Mouse (Mus musculus) neural tube, embryonic 12.5 days (tissue): ENCODE data around the gene Slc15a1. TPM values are rescaled to one million over a fixed set of nuclear protein-coding genes. Genes with fewer than 3 reads are reported as not detected.

Source experiments
- ATAC-seq: fragments of 200-750 bp; cut with Nextera tagmentation; 2 replicates; pipeline ENCODE4 v1.8.0; 2017; ENCODE audit warnings: low read depth, mild to moderate bottlenecking, moderate TSS enrichment, moderate library complexity; ENCODE audit not compliant: low FRiP score
- H3K27ac ChIP-seq: fragments of 300-500 bp; sonication (generic); 2 replicates; pipeline ENCODE4 v1.5.1; 2016
- H3K27me3 ChIP-seq: fragments of 300-500 bp; sonication (generic); replicated peaks from 2 replicates; pipeline ENCODE4 v1.6.1; 2016; ENCODE audit warnings: mild to moderate bottlenecking
- H3K36me3 ChIP-seq: fragments of 300-500 bp; sonication (generic); 2 replicates; pipeline ENCODE4 v1.6.1; 2016; ENCODE audit warnings: mild to moderate bottlenecking
- H3K4me1 ChIP-seq: fragments of 300-500 bp; sonication (generic); 2 replicates; pipeline ENCODE4 v1.6.1; 2016
- H3K4me2 ChIP-seq: fragments of 300-500 bp; sonication (generic); replicated peaks from 2 replicates; pipeline ENCODE4 v1.6.1; 2016; ENCODE audit warnings: mild to moderate bottlenecking
- H3K4me3 ChIP-seq: fragments of 300-500 bp; sonication (generic); 2 replicates; pipeline ENCODE4 v1.5.1; 2016
- H3K9ac ChIP-seq: fragments of 300-500 bp; sonication (generic); 2 replicates; pipeline ENCODE4 v1.6.1; 2016; ENCODE audit warnings: mild to moderate bottlenecking
- H3K9me3 ChIP-seq: fragments of 300-500 bp; sonication (generic); 2 replicates; pipeline ENCODE4 v1.6.1; 2016; ENCODE audit warnings: mild to moderate bottlenecking
- WGBS: fragments of 180-500 bp; shearing (Covaris S2); methylation state at CpG from one replicate; pipeline ENCODE4 v1.1.7; 2016; 5-methylcytosine and 5-hydroxymethylcytosine counted together
- polyA plus RNA-seq: library from polyadenylated mRNA; unstranded; fragments of >200 nt; fragmentation: Nextera tagmentation; extraction: Ambion mirVana; gene quantifications from 2 replicates; pipeline ENCODE4 v1.2.1, GENCODE M21; 2016

The Slc15a1 gene
- polyA plus RNA-seq, 1 experiment from 2014 or later, result not detected

DNA sequence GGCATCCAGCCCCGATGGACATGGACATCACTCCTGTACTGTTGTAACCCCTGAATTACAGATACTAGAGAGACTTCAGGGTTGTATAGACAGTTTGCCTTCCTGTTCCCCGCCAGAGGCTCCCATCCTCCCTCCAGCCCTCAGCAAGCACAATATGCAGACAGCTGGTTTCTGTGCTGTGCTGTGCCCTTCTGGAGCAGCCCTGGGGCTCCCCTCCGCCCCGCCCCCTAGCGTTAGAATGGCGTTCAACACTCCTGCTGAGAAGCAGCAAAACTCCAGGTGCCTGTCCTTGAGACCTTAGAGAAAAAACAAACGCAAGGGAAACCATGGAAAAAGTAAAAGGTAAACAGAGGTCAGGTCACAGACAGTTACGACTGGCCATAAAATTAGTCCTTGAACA, 59.9 kb downstream of the Slc15a1 start:
- Histone ChIP-seq H3K4me2 (no peak overlapping the region), H3K27ac (no peak overlapping the region), H3K9ac (no peak overlapping the region), H3K4me1 (no peaks in the 10 kb centered on the region), H3K9me3 (no peaks in the 10 kb centered on the region), H3K4me3 (no peak overlapping the region), H3K27me3 (no peaks in the 10 kb centered on the region), H3K36me3 (no peaks in the 10 kb centered on the region)
- WGBS, result 18% methylated on average over 8 of the region's 8 CpGs
- 0 out of 2 replicates have a peak, but pooled peaks have one; percentile 42 for ATAC-seq

DNA sequence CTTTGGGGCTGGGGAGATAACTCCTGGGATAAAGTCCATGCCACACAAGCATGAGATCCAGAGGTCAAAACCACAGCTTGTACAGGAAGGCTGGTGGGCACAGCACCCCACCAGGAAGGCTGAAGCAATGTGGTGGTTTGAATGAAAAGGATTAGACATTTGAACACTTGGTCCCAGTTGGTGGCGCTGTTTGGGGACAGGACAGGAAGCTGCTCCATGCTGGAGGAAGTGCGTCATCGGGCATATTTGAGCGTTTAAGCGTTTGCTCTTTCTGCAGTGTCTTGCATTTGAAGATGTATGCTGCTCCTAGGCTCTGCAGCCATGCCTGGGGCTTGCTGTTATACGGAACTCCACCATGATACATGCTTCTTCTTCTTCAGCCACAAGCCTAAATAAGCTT, 64.2 kb downstream of the Slc15a1 start:
- no peak for ATAC-seq
- Histone ChIP-seq H3K9ac (no peak overlapping the region), H3K36me3 (no peaks in the 10 kb centered on the region), H3K4me3 (no peak overlapping the region), H3K9me3 (no peaks in the 10 kb centered on the region), H3K4me1 (no peaks in the 10 kb centered on the region), H3K4me2 (no peak overlapping the region), H3K27ac (no peak overlapping the region), H3K27me3 (no peaks in the 10 kb centered on the region)
- WGBS, result 92% methylated on average over 6 of the region's 6 CpGs

DNA sequence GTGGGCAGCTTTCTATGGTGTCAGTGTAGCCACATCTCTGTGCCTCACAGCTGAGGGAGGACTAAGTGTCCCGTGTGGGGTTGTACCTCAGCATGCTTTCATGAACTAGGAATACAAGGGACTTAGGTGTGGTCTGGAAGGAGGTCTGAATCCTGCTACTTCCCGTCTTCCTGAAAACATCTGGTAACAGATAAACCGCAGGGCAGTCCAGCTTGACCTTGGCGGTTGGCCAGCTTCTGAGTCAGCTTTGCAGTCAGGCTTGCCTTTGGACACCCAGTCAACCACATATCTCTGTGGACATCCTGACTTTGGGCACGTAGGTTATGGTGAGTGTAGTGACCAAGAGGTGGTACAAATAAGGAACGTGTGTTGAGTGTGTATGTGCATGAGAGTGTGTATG, 68.0 kb downstream of the Slc15a1 start:
- no peak overlapping the region for H3K4me3 ChIP-seq
- no peak overlapping the region for H3K4me2 ChIP-seq
- H3K9ac ChIP-seq, result no peak overlapping the region
- H3K36me3 ChIP-seq, result no peaks in the 10 kb centered on the region
- WGBS, result 83% methylated on average over 6 of the region's 6 CpGs
- no peaks in the 10 kb centered on the region for H3K4me1 ChIP-seq
- H3K9me3 ChIP-seq, result no peaks in the 10 kb centered on the region
- no peaks in the 10 kb centered on the region for H3K27me3 ChIP-seq
- no peak for ATAC-seq
- no peak overlapping the region for H3K27ac ChIP-seq

DNA sequence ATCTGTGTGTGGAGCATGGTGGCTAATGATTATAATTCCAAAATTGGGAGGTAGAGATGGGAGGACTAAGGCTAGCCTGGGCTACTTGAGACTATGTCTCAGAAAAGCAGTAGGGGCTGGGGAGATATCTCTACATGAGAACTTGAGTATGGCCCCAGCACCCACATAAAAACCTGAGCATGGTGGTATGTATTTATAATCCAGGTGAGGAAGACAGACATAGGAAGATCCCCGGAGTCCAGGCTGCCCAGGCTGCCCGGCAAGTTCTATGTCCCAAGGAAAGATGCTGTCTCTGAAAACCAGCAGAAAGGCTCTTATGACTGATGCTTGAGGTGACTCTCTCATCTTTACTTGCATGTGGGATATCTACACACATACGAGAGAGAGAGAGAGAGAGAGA, 68.6 kb downstream of the Slc15a1 start:
- WGBS, result 94% methylated on average over 3 of the region's 3 CpGs
- ATAC-seq, result no peak
- Histone ChIP-seq H3K4me3 (no peak overlapping the region), H3K27ac (no peak overlapping the region), H3K36me3 (no peaks in the 10 kb centered on the region), H3K9ac (no peak overlapping the region), H3K9me3 (no peaks in the 10 kb centered on the region), H3K4me1 (no peaks in the 10 kb centered on the region), H3K27me3 (no peaks in the 10 kb centered on the region), H3K4me2 (no peak overlapping the region)

DNA sequence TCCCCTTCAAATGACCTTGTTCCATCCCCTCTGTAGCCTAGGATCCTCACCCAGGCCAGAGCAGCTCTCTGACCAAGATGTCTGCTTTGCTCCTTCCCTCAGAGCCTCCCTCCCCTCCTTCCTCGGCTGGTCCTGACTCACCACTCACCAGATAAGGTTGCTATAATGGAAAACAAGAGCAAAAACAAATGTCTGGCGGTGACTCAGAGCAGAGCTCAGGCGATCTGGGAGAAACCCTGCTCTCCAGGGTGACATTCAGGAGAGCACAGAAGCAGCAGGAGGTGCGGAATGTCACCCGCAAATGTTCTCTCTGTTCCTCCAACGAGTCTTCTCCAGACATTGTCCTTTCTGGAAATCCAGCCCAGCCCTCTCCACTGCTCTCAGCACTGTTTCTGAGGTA, 69.3 kb downstream of the Slc15a1 start:
- WGBS, result 55% methylated on average over 6 of the region's 6 CpGs
- no peak for ATAC-seq
- Histone ChIP-seq H3K9ac (no peak overlapping the region), H3K27me3 (no peaks in the 10 kb centered on the region), H3K4me1 (no peaks in the 10 kb centered on the region), H3K9me3 (no peaks in the 10 kb centered on the region), H3K27ac (no peak overlapping the region), H3K4me3 (no peak overlapping the region), H3K4me2 (no peak overlapping the region), H3K36me3 (no peaks in the 10 kb centered on the region)

DNA sequence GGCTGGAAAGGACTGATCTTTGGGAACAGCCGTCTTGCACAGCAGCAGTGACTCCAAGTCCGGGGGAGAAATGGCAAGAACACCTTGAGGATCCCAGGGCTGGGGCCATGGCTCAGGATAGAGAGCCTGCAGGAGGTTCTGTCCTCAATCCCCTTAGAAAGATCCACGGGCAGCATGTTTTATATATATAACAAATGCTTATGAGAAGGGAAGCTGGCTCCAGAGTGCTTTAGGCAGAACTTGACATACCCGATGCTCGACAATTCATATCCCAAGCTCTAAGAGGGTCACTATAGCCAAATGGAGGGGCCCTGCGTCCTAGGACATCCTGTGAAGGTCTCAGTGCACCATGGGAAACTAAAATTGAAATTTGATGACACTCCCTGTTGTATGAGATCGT, 73.8 kb downstream of the Slc15a1 start:
- Histone ChIP-seq H3K27me3 (no peaks in the 10 kb centered on the region), H3K36me3 (no peaks in the 10 kb centered on the region), H3K4me1 (no peaks in the 10 kb centered on the region), H3K9ac (no peak overlapping the region), H3K27ac (no peak overlapping the region), H3K4me2 (no peak overlapping the region), H3K9me3 (no peaks in the 10 kb centered on the region), H3K4me3 (no peak overlapping the region)
- ATAC-seq, result no peak
- 83% methylated on average over 7 of the region's 7 CpGs for WGBS

DNA sequence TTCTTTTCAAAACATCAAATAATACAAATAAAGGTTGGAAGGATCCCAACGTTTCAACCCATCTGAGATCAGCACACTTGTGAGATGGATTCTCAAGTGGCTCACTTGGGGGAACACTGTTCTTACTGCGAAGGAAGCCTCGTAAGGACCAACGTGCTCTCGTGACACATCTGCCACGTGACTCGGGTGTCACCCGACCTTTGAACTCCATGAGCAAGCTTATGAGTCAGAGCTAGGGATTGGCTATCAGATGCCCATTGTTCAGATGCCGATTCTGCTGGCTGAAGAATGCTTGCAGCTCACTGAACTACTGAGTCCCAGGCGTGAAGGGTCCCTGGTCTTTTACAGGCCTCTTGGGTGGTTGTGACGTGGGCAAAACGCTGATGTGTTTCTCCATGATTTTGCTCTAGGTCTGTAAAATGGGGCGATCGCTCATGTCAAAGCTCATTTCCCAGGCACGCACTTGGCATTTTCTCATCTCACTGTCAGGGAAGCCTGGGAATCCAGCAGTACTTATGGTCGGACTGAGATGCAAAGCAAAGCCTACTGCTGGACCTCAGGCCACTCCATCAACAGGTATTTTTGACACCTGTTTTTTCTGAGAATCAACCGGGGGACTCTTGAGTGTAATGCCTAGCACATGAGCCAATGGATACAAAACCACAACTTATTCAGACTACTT, 75.1 kb downstream of the Slc15a1 start:
- WGBS, result 84% methylated on average over 17 of the region's 17 CpGs
- Histone ChIP-seq H3K36me3 (no peaks in the 10 kb centered on the region), H3K4me2 (no peak overlapping the region), H3K4me1 (no peaks in the 10 kb centered on the region), H3K27ac (no peak overlapping the region), H3K9ac (no peak overlapping the region), H3K9me3 (no peaks in the 10 kb centered on the region), H3K27me3 (no peaks in the 10 kb centered on the region), H3K4me3 (no peak overlapping the region)
- ATAC-seq, result no peak

DNA sequence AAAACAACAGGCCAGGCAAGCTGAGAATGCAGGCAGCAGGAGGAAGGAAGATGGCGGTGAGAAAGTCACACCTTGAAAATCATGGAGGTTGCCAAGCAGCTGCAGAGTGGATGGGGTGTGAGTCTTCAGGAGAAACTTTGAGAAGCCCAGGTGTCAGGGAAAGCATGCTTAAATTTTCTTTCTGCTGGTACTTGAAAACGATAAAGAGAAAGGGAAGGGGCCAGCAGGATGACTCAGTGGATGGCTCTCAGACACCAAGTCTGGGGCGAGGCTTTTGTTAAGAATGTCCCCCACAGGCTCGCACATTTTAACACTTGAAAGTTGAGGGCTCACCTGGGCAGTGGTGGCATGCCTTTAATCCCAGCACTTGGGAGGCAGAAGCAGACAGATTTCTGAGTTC, 76.9 kb downstream of the Slc15a1 start:
- no peak overlapping the region for H3K4me3 ChIP-seq
- no peaks in the 10 kb centered on the region for H3K4me1 ChIP-seq
- H3K36me3 ChIP-seq, result no peaks in the 10 kb centered on the region
- no peak overlapping the region for H3K27ac ChIP-seq
- no peaks in the 10 kb centered on the region for H3K9me3 ChIP-seq
- H3K4me2 ChIP-seq, result no peak overlapping the region
- H3K27me3 ChIP-seq, result no peaks in the 10 kb centered on the region
- WGBS, result 89% methylated on average over 4 of the region's 4 CpGs
- ATAC-seq, result no peak
- no peak overlapping the region for H3K9ac ChIP-seq

DNA sequence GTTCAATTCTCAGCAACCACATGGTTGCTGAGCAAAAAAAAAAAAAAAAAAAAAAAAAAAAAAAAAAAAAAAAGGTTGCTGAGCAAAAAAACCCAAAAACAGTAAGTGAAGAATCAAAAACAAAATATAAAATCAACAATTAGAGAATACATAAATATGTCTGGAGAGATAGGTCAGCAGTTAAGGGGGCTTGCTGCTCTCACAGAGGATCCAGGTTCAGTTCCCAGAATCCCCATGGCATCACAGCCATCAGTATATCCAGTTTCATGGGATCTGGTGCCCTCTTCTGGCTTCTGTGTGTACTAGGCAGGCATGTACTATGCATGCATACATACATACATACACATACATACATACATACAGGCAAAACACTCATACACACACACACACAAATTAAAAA, 78.3 kb downstream of the Slc15a1 start:
- Histone ChIP-seq H3K27ac (no peak overlapping the region), H3K4me3 (no peak overlapping the region), H3K36me3 (no peaks in the 10 kb centered on the region), H3K4me2 (no peak overlapping the region), H3K9me3 (no peaks in the 10 kb centered on the region), H3K4me1 (no peaks in the 10 kb centered on the region), H3K27me3 (no peaks in the 10 kb centered on the region), H3K9ac (no peak overlapping the region)
- no peak for ATAC-seq

DNA sequence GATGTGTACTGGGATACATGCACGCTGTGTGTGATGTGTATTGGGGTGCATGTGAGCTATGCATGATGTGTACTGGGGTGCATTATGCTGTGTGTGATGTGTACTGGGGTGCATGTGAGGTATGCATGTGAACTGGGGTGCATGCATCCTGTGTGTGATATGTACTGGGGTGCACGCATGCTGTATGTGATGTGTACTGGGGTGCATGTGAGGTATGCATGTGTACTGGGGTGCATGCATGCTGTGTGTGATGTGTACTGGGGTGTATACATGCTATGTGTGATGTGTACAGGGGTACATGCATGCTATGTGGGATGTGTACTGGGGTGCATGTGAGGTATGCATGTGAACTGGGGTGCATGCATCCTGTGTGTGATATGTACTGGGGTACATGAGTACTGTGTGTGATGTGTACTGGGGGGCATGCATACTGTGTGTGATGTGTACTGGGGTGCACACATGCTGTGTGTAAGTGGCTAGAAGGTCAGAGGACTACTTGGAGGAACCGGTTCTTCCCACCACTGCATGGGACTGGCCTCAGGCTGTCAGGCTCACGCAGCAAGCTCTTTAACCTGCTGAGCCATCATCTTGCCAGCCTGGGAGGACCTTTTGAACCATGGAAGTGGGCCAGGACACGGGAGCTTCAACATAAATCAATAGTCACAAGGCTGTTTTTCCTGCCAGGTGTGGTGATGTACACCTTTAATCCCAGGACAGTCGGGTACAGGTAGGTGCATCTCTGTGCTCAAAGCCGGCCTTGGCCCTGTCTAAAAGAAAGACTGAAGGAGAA, 79.9 kb downstream of the Slc15a1 start:
- no peak overlapping the region for H3K9ac ChIP-seq
- no peaks in the 10 kb centered on the region for H3K36me3 ChIP-seq
- WGBS, result 79% methylated on average over 7 of the region's 7 CpGs
- ATAC-seq, result no peak
- no peak overlapping the region for H3K4me2 ChIP-seq
- no peak overlapping the region for H3K4me3 ChIP-seq
- no peak overlapping the region for H3K27ac ChIP-seq
- H3K9me3 ChIP-seq, result no peaks in the 10 kb centered on the region
- H3K27me3 ChIP-seq, result no peaks in the 10 kb centered on the region
- H3K4me1 ChIP-seq, result no peaks in the 10 kb centered on the region

DNA sequence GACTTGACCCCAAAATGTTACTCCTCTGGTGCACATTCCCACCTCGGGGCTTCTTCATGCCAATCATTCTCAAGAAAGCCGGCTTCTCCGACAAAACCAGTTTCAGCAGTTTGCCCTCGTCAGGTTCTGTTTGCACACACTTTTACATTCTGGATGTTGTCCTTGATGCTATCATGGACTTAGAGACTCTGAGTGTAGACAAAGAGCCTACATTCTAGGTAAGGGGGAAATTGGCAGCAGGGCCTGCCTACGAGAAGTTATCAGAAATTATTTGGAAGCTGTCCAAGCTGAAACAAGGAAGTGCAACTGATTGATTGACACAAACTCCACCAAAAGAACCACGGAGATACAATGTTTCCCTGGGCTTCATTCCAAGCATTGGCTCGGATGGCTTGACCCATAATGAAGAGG, 81.7 kb downstream of the Slc15a1 start:
- Histone ChIP-seq H3K36me3 (no peaks in the 10 kb centered on the region), H3K9me3 (no peaks in the 10 kb centered on the region), H3K4me3 (no peak overlapping the region), H3K9ac (no peak overlapping the region), H3K4me2 (no peak overlapping the region), H3K27me3 (no peaks in the 10 kb centered on the region), H3K27ac (no peak overlapping the region), H3K4me1 (no peaks in the 10 kb centered on the region)
- no peak for ATAC-seq
- WGBS, result 83% methylated on average over 7 of the region's 7 CpGs

DNA sequence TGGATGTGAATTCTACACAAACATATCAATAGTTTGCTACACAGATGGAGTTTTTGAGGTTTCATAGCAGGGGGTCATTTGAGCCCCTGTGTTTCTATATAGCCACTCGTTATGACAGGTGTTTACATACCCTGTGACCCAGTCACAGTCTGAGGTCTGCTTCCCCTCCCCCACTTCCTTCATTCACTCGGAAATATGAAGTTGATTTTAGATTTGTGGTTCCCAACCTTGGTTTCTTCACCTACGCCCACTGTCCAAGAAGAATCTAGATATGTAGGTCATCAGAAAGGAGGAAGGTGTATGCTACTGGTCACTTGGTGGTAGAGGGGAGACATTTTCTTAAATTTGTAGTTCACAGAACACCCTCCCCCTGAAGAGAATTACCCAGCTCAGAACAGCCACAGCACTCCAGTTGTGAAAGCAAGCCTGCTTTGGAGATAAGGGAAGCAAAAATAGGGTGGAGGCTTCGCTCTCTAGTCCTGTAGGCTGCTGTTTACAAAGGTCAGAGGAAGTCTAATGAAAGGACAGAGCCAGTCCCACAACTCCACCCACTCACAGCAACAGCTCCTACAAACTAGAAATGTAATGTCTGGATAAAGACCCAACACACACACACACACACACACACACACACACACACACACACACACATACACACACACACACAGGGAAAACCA, 82.2 kb downstream of the Slc15a1 start:
- Histone ChIP-seq H3K9ac (no peak overlapping the region), H3K4me3 (no peak overlapping the region), H3K27ac (no peak overlapping the region), H3K4me1 (no peaks in the 10 kb centered on the region), H3K36me3 (no peaks in the 10 kb centered on the region), H3K9me3 (no peaks in the 10 kb centered on the region), H3K4me2 (no peak overlapping the region), H3K27me3 (no peaks in the 10 kb centered on the region)
- 76% methylated on average over 4 of the region's 4 CpGs for WGBS
- no peak for ATAC-seq
